Mouse (Mus musculus): ENCODE results near the gene Rtkn2. TPM values are rescaled to one million over a fixed set of nuclear protein-coding genes. Genes with fewer than 3 reads are reported as not detected.
"Not testable (repeated sequence)": the region's sequence is repeated elsewhere in the genome, so short reads cannot be mapped to it uniquely, and the experiment has no call there.

The Rtkn2 gene
- polyA plus RNA-seq, 1 experiment, result not detected

- 93% methylated on average over 2 of the region's 2 CpGs for WGBS
- no peak for DNase-seq (ENCODE audit: low read depth, low spot score)
Measured at GRCm38 (mm10) chr10:68095136-68095535, 115.8 kb downstream of the Rtkn2 start.

- no peak for DNase-seq (ENCODE audit: low read depth, low spot score)
- 91% methylated on average over 12 of the region's 12 CpGs for WGBS
Measured at GRCm38 (mm10) chr10:68096395-68096794, 117.0 kb downstream of the Rtkn2 start.

GRCm38 (mm10) chr10:68097821-68098675 lies 118.7 kb downstream of the Rtkn2 start:
- DNase-seq (ENCODE audit: low read depth, low spot score), result no peak
- WGBS, result 94% methylated on average over 19 of the region's 19 CpGs

- 72% methylated on average over 7 of the region's 7 CpGs for WGBS
- DNase-seq (ENCODE audit: low read depth, low spot score), result not testable (repeated sequence)
Measured at GRCm38 (mm10) chr10:68099801-68100200, 120.4 kb downstream of the Rtkn2 start.

- DNase-seq (ENCODE audit: low read depth, low spot score), result no peak
- WGBS, result 80% methylated on average over 8 of the region's 8 CpGs
Measured at GRCm38 (mm10) chr10:68100506-68100905, 121.1 kb downstream of the Rtkn2 start.

- DNase-seq (ENCODE audit: low read depth, low spot score), result no peak
- WGBS, result 76% methylated on average over 4 of the region's 4 CpGs
Measured at GRCm38 (mm10) chr10:68101251-68101650, 121.9 kb downstream of the Rtkn2 start.

GRCm38 (mm10) chr10:68102566-68102965 lies 123.2 kb downstream of the Rtkn2 start:
- WGBS, result 96% methylated on average over 6 of the region's 6 CpGs
- DNase-seq (ENCODE audit: low read depth, low spot score), result no peak

- DNase-seq (ENCODE audit: low read depth, low spot score), result no peak
- WGBS, result 72% methylated on average over 6 of the region's 6 CpGs
Measured at GRCm38 (mm10) chr10:68103078-68103855, 123.9 kb downstream of the Rtkn2 start.

- 62% methylated on average over 5 of the region's 5 CpGs for WGBS
- DNase-seq (ENCODE audit: low read depth, low spot score), result no peak
Measured at GRCm38 (mm10) chr10:68103988-68104387, 124.6 kb downstream of the Rtkn2 start.

GRCm38 (mm10) chr10:68104481-68104880 lies 125.1 kb downstream of the Rtkn2 start:
- 8% methylated on average over 2 of the region's 2 CpGs for WGBS
- DNase-seq (ENCODE audit: low read depth, low spot score), result no peak

- DNase-seq (ENCODE audit: low read depth, low spot score), result no peak
- WGBS, result 56% methylated on average over 14 of the region's 14 CpGs
Measured at GRCm38 (mm10) chr10:68104881-68105781, 125.8 kb downstream of the Rtkn2 start.

- 77% methylated on average over 9 of the region's 9 CpGs for WGBS
- DNase-seq (ENCODE audit: low read depth, low spot score), result no peak
Measured at GRCm38 (mm10) chr10:68106351-68106950, 127.1 kb downstream of the Rtkn2 start.

- WGBS, result 91% methylated on average over 6 of the region's 6 CpGs
- DNase-seq (ENCODE audit: low read depth, low spot score), result no peak
Measured at GRCm38 (mm10) chr10:68107716-68108115, 128.3 kb downstream of the Rtkn2 start.

Other genes starting within 250 kb of the Rtkn2 start
- gene Zfp365, start 66.9 kb upstream of the Rtkn2 start, polyA plus RNA-seq (2012; rRNA removed), result 0.15 and 0.27 TPM in 2 replicates